In the genomic region with DNA sequence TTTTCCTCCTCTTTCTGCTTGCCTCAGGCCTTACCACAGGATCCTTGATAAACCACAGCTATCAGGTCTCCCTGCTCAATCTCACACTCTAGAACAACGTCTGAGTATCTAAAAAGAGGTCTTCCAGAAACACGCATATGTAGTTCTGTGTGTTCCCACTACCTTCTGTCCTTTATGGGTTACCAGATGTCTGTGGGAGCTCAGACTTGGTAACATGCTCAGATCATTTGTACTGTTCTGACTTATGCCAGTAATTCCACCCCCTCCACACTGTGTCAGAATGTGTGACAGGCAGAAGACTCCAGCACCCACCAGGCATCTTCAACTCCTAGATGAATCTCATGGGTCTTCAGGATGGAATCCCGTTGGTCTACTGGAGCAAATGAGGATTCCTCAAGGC, we compare ENCODE assay signal across 12 mouse cellular contexts. TPM values are rescaled to one million over a fixed set of nuclear protein-coding genes. Genes with fewer than 3 reads are reported as not detected.
"Had no signal": no experiment of that assay in that cellular context is flagged by ENCODE, and none has a peak within 500 bp of the region (broad histone marks: within the 10 kb centered on the region; RNA-seq: fewer than 3 reads in every experiment).

No protein-coding gene starts in this region.

- H3K27ac ChIP-seq: intestine, embryonic 15.5 days; liver, embryonic 15.5 days; midbrain, embryonic 13.5 days; stomach, embryonic 15.5 days had no signal

- H3K4me3 ChIP-seq: intestine, embryonic 15.5 days; liver, embryonic 15.5 days; midbrain, embryonic 13.5 days; stomach, embryonic 15.5 days had no signal

- DNase-seq: kidney, adult 18-20 months; kidney, postnatal 10 days; kidney, postnatal 4 days; left cerebral cortex, postnatal 4 days; lung, adult 2 months; lung, postnatal 36 days; thymus, postnatal 4 days had no signal

RNA-seq across cellular contexts. Expression of a gene that starts 37.8 kb away (rescaled TPM):
- total RNA-seq: megakaryocyte progenitor cell, adult 5-6 weeks had no signal
